Mouse (Mus musculus): Measurements from ENCODE around the gene Laptm5.

The Laptm5 gene

GRCm38 (mm10) chr4:130919750-130920356 lies 6.9 kb downstream of the Laptm5 start:
- peak; percentile 60 for DNase-seq (ENCODE audit: low read depth, low spot score)

- DNase-seq (ENCODE audit: low read depth, low spot score), result peak; percentile 82
Measured at GRCm38 (mm10) chr4:130920951-130921693, 8.2 kb downstream of the Laptm5 start.

GRCm38 (mm10) chr4:130921986-130922385 lies 9.1 kb downstream of the Laptm5 start:
- DNase-seq (ENCODE audit: low read depth, low spot score), result peak; percentile 80

- no peak for DNase-seq (ENCODE audit: low read depth, low spot score)
Measured at GRCm38 (mm10) chr4:130926274-130926673, 13.3 kb downstream of the Laptm5 start.

GRCm38 (mm10) chr4:130927821-130928220 lies 14.9 kb downstream of the Laptm5 start:
- DNase-seq (ENCODE audit: low read depth, low spot score), result no peak

- no peak for DNase-seq (ENCODE audit: low read depth, low spot score)
Measured at GRCm38 (mm10) chr4:130942644-130943043, 29.7 kb downstream of the Laptm5 start.

- DNase-seq (ENCODE audit: low read depth, low spot score), result no peak
Measured at GRCm38 (mm10) chr4:130944112-130944511, 31.2 kb downstream of the Laptm5 start, which contains the start of gene Matn1. Gene Matn1, plus strand, starts transcription at chr4:130944385.

- DNase-seq (ENCODE audit: low read depth, low spot score), result peak; percentile 4
Measured at GRCm38 (mm10) chr4:130944779-130945178, 31.9 kb downstream of the Laptm5 start.

GRCm38 (mm10) chr4:130947094-130947647 lies 34.2 kb downstream of the Laptm5 start:
- DNase-seq (ENCODE audit: low read depth, low spot score), result peak; percentile 51

GRCm38 (mm10) chr4:130949821-130950384 lies 37.0 kb downstream of the Laptm5 start:
- no peak for DNase-seq (ENCODE audit: low read depth, low spot score)

GRCm38 (mm10) chr4:130952531-130952930 lies 39.6 kb downstream of the Laptm5 start:
- peak; percentile 71 for DNase-seq (ENCODE audit: low read depth, low spot score)

- no peak for DNase-seq (ENCODE audit: low read depth, low spot score)
Measured at GRCm38 (mm10) chr4:130957156-130957555, 44.2 kb downstream of the Laptm5 start.

- no peak for DNase-seq (ENCODE audit: low read depth, low spot score)
Measured at GRCm38 (mm10) chr4:130958812-130959211, 45.9 kb downstream of the Laptm5 start.

- no peak for DNase-seq (ENCODE audit: low read depth, low spot score)
Measured at GRCm38 (mm10) chr4:130959678-130960077, 46.8 kb downstream of the Laptm5 start.

- peak; percentile 63 for DNase-seq (ENCODE audit: low read depth, low spot score)
Measured at GRCm38 (mm10) chr4:130960118-130960734, 47.3 kb downstream of the Laptm5 start.

- no peak for DNase-seq (ENCODE audit: low read depth, low spot score)
Measured at GRCm38 (mm10) chr4:130971278-130971677, 58.4 kb downstream of the Laptm5 start.

GRCm38 (mm10) chr4:130972421-130972829 lies 59.5 kb downstream of the Laptm5 start:
- DNase-seq (ENCODE audit: low read depth, low spot score), result no peak

GRCm38 (mm10) chr4:130973332-130974263 lies 60.7 kb downstream of the Laptm5 start:
- no peak for DNase-seq (ENCODE audit: low read depth, low spot score)

GRCm38 (mm10) chr4:130978981-130979380 lies 66.1 kb downstream of the Laptm5 start:
- DNase-seq (ENCODE audit: low read depth, low spot score), result no peak

- DNase-seq (ENCODE audit: low read depth, low spot score), result no peak
Measured at GRCm38 (mm10) chr4:130984416-130985182, 71.7 kb downstream of the Laptm5 start.

Measured in CD4-positive helper T cell, adult 2 months (primary cell).